Mouse (Mus musculus): Measurements from ENCODE around the gene Uap1.
A peak's percentile ranks its signal among the peaks of the same experiment; 100 is the strongest.

Gene Uap1

DNA sequence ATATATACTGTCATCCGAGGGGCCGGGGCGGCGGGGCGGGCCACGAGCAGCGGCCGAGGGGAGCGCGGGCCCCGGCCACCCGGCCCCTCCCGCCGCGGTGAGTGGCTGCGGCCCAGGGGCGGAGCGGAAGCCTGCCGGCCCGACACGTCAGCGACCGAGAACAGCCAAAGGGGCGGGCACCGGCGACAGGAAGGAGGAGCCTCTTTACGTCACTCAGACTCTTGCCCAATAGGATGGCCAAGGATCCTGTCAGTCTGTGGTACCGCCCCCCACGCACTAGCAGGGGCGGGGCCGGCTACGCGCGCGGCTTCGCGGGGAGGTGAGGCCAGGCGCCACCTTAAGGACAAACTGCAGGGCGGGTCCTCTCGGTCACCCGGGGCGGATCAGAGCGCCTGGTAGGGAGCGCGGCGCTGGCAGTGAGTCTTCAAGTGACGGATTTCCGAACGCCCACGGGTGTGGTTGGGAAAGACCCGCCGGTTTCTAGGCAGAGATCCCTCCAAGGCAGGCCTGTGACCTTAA, at the start of gene Uap1:
Gene Uap1, minus strand, starts transcription at position 144 of the 519 bp plus-strand sequence.
- peak; percentile 92 for DNase-seq (ENCODE audit: low read depth, low spot score)

DNA sequence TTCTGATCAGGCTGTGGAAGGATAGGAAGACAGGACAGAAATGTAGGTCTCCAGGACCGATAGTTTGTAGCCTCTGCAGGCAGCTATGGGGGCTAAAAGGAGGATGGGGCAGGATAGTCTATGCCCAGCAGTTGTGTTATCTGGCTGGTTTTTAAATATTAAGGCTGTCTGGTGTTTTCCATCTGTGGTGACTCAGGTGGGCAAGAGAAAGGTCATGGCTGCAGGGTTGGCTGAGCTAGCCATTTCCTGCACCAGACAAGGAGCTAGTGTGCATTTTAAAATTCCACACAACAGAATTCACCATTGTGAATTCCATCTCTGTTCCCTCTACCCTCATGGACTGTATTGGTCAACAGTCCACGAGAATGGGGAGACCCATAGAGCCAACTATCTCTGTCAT, 48.5 kb upstream of the Uap1 start:
- no peak for DNase-seq (ENCODE audit: low read depth, low spot score)

DNA sequence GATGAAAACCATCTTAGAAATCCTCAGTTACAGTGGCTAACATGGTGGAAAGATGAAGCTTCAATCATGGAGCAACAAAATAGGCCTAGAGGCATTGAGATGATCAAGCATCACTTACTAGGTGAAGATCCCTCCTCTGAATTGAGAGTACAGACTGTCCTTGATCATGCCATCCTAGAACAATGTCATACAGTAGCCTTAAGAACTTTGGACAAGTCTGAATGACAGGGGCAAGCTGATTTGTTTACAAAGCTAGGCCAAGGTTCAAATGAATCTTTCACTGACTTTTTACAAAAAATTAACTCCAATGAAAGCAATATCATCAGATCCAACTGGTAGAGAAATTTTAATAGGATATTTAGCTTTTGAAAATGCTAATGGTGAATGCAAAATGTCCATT, 45.6 kb upstream of the Uap1 start:
- no peak for DNase-seq (ENCODE audit: low read depth, low spot score)

DNA sequence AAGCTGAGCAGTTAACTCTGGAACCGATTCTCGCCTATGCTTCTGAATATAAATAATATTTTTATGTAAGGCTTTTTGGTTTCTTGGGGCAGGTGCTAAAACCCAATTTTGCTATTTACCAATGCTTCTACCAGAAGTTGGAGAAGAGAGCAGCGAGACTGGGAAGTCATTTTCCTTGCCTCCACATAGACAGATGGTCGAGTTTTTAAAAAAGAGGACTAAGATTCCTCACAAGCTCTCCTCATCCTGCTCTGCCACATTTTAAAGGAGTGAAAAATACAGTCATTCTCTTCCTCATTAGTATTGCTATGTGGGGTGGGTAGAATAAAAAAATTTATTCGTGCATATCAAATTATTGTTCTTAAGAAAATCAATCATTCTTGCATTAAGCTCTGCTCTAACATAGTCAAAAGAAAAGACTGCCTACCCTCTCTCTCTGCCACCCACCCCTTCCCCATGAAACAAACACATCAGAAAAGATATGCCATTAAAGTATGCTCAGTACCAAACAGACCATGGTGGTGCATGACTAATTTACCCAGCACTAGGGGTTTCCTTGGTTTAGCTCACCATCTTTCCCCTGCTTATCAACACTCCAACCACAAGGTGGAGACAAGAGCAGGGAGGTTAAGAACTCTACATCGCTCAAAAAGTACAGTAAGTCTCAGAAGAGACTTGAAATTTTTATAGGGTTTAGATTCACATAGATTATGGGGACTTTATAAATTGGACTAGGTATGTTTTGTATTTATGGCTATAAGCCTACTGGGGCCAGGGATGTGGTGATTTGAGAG, 43.5 kb upstream of the Uap1 start:
- peak; percentile 14 for DNase-seq (ENCODE audit: low read depth, low spot score)

DNA sequence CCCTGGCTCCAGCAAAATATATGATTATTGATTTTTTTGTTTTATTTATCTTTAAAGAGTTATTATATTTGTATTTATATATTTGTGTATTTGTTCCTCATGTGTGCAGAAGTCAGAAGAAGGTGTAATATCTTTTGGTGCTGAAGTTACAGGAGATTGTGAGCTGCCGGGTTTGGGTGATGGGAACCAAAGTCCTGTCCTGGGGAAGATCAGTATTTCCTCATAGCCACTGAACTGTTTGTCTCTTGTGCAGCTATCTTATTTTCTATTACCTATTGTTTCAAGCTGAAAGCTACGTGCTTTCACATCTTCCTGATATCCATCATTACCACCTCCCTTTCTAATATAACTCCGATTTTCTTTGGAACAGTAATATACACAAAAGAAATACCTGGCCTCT, 40.8 kb upstream of the Uap1 start:
- no peak for DNase-seq (ENCODE audit: low read depth, low spot score)

DNA sequence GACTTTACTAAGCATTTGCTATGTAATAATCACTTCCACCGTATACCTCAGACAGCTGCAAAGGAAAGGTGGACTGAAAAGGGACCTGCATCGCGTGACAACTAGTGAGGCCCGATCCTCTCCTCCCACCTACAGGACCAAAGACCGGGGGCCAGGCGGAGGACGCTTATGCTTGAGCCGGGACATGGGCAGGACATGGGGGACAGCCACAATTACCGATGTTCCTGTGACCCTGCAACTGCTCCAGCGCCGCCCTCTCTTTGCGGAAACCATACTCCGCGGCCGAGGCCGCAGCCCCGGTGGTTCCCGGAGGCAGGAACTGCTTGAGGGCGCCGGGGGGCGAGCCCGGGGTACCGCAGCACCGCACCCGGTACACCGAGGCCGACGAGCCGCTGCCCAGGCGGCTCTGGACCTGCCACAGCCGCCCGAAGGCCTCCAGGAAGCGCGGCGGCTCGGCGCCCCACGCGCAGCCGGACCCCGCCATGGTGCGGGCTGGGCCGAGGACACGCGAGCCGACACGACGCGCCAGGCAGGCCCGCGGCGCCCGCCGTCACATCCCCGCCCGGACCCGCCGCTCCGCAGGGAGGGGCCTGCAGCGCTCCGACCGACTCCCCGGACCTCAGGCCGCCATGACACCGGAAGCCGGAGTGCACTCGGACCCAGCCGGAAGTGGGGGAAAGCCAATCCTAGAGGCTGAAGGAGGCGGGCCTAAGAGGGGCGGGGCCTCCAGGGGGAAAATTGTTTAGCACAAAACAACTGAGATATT, 40.2 kb upstream of the Uap1 start, which contains the start of gene Uhmk1:
Gene Uhmk1, minus strand, starts transcription at position 641 of the 766 bp plus-strand sequence.
- DNase-seq (ENCODE audit: low read depth, low spot score) = peak; percentile 63

DNA sequence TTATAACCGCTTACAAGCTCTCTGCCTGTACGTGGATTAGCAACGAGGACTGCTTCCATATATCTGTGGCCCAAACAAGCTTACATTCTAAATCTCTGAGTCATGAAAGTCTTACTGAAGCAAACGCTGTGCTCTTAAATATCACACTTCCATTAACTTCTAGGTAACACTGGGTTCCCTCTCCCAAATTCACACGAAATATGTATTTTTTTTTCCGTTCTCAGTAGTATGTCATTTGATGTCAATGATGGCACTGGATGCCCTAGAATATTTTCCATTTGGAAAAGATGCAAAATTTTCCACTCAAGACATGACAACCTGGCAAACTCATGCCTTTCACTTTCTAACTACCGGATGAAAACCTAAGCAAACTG, 39.6 kb upstream of the Uap1 start:
- no peak for DNase-seq (ENCODE audit: low read depth, low spot score)

DNA sequence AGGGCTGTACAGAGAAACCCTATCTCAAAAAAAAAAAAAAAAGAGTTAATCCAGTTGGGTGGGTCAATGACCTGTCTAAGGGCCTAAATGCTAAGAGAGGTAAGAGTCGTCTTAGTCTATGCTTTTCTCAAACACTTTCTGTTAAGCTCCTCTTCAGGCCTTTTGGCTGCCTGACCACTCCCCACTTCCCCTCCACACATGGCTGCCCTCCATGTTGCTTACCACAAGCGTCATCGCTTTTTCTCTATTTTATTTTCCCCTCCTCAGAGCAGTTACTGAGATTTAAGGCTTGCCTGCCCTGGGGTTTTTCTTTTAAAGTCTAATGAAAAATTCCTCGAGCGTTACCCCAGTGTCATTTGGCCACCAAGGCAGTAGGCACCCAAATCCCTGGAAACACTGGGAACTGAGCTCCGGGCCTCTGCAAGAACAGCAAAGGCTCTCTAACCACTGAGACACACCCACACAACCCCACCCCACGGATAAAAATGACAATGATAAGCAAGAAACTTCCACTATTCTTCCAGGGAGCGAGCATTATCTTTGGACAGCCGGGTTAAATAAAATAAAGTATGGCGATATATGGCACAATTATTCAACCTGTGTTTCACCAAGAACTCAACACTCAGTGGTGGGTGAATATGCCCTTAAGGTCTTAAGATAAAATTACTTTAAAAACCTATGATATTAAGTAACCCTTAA, 38.6 kb upstream of the Uap1 start:
- DNase-seq (ENCODE audit: low read depth, low spot score) = no peak

DNA sequence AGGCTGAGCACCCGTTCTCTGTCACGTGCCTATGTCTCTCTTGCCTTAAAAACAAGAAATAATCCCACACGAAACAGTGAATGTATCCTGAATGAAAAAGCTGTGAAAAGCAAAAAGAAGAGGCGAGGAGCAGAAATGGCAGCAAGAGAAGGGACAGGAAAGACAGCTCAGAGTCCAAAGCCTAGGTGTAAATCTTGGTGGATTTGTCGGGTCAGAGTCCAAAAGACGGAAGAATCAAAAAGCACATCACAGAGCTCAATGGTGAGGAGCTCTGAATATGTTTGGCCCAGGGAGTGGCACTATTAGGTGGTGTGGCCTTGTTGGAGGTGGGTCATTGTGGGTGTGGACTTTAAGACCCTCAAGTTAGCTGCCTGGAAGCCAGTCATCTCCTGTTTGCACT, 31.6 kb upstream of the Uap1 start:
- no peak for DNase-seq (ENCODE audit: low read depth, low spot score)

DNA sequence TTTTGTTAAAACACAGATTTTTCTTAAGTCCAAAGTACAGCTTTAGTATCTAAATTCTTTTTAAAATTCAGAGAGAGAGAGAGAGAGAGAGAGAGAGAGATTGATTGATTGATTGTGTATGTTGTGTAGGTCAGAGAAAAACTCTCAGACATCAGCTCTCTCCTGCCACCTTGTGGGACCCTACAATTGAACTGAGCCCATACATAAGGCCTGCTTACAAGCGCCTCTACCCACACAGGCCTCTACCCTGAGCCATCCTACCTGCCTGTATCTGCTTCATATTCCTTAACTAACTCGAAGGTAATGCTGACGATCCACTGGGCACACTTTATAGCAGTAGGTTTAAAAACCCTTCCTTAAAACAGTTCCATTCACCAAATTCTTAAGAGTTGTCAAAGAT, 25.6 kb upstream of the Uap1 start:
- DNase-seq (ENCODE audit: low read depth, low spot score) = no peak

DNA sequence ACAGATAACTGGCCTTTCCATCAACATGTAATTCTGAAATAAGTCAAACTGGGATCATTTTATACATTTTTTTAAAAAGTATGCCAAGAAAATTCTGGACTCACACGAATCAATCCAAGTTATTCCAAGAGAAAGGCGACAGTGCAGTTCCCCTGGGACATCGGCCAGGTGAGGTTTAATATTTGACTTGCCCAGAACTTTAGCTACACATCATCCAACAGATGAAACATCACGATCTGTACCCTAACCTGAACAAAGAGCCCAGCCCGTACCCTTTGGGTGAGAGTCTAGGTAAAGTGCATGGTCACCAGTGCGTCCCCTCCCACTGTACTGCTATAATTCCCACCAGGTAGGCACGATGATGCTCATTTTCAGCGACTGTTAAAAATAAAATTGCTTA, 21.5 kb upstream of the Uap1 start:
- no peak for DNase-seq (ENCODE audit: low read depth, low spot score)

DNA sequence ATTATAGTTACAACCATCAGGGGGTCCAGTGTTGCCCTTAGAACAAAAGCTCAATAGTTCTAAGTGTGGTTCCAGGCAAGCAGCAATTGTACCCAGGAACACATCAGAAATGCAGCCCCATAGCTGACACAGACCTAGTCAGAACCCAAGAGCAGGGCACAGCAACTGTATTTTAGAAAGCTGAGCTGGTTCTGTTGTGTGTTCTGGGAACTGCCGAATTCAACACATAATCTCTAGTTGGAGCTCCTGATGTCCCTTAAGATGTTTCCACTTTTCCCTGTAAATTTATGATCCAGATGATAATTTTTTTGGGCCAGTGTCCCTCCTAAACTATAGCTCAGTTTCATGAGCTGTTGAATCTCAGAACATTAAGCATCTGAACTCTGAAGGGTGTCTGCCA, 17.2 kb upstream of the Uap1 start:
- DNase-seq (ENCODE audit: low read depth, low spot score) = no peak

DNA sequence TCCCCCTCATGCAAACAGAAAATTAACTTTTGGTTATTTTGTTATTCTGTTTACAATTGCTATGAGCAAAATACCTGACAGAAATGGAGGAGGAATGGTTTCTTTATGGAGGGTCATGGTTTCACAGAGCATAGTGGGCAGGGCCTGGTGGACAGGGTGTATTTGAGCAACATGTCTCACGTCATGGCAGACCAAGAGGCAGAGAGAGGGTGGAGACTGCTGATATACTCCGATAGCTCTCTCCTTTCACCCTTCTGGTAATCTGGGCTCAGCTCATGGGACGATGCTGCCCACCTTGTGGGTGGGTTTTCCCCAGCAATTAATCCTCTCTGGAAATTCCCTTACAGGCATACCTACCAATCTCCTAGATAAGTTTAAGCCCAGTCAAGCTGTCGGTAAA, 15.5 kb upstream of the Uap1 start:
- DNase-seq (ENCODE audit: low read depth, low spot score) = no peak

DNA sequence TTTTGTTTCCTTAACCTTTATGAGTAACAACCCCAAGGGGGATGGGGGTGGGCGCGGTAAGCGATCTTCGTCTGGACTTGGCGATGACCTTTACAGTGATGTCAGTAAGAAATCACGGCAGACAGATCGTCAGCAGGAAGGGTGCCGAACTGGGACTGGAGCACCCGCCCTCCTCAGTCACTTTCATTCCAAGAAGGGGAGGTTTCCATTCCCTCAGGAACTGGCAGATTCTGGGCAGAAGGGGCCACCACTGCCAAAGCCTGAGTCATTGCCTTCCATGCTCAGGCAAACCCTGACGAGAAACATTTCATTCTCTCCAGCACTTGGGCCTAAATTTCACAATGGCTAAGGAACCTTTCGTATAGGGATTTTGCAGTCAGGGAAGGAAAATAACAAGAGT, 13.8 kb upstream of the Uap1 start:
- no peak for DNase-seq (ENCODE audit: low read depth, low spot score)

DNA sequence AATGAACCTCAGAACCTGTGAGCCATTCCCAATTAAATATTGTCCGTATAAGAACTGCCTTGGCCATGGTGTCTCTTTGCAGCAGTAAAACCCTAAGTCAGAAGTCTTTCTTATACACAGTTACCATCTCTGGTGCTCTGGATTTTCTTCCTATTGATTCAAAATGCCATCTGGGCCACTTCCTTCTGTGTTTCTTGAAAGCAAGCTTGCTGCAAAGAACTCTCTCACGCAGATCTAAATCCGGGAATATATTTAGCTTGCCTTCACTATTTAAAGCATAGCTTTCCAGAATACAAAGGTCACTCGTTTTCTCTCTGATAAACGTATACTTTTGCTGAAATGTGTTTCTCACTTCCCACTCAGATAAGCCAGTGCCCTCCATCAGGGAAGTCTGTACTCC, 11.8 kb upstream of the Uap1 start:
- no peak for DNase-seq (ENCODE audit: low read depth, low spot score)

DNA sequence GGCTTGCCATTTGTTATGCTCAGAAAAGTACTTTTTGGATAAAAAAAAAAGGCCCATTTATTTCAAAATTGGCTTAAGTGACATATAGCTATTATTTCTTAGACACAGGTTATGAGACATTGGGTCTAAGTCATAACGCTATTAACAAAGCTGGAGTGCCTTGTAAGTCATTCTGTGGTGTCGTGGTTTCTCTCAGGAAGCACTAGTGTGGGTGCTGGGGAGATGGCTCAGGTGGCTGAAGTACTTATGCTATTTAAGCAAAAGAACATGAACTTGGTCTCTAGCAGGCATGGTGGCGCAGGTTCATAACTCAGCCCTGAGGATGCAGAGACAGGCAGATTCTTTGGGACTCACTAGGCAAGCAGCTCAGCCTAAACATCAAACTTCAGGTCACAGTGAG, 10.4 kb upstream of the Uap1 start:
- DNase-seq (ENCODE audit: low read depth, low spot score) = no peak

DNA sequence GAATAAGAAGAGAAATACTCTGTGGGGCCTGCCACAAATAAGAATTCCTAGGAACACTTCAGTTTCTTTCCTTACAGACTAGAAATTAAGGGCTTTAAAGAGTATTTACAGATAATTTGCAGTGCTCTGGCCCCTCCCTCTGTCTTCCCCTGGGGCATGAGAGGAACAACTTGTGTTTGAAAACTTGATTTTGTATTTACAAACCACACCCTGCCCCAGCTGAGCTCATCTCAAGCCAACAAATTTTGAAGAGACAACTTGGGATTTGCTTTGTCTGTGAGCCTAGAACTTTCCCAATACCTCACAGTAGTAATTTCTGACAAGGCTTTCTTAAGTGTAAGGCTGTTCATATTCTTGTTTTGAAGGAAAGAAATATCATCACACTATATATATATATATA, 7.9 kb upstream of the Uap1 start:
- no peak for DNase-seq (ENCODE audit: low read depth, low spot score)

DNA sequence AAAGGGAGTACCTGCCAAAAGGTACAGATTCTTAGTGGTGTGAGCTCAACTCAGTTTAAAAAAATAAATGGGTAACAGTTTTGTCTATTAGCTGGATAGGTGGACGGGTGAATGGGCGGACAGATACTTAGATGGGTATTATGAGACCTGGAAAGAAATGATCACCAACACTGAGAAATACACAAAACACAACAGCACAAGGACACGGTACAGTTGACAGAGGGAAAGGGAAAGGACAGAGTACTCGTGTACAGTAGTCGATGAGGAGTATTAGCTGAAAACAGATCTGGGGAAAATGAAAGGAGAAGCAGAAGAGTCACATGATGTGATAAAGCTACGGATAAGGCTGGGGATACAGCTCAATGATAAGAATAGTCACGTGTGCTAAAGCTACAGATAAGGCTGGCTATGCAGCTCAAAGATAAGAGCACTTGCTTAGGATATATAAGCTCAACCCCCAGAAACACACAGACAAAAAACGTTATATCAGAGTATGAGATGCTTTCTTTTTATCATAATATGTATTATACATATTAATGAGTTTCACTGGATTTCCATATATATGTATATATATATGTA, 2.0 kb upstream of the Uap1 start:
- no peak for DNase-seq (ENCODE audit: low read depth, low spot score)

DNA sequence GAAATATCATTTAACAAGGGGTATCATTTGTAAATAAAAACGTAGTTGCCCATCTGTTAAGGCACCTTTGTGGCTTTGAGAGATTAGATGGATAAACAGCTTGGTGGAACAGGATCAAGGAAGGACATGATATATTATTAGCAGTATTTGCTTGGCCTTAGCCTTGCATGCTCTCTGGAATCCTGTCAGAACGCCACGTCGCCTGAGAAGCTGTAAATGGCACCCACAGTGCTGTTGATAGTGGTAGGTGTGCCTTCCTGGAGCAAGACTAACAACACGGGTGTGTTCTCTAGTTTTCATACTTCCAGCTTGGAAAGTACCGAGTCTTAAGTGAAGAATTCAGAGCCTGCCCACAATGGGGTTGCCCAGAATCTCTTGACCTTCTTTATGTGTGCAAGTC, 1.1 kb upstream of the Uap1 start:
- no peak for DNase-seq (ENCODE audit: low read depth, low spot score)

DNA sequence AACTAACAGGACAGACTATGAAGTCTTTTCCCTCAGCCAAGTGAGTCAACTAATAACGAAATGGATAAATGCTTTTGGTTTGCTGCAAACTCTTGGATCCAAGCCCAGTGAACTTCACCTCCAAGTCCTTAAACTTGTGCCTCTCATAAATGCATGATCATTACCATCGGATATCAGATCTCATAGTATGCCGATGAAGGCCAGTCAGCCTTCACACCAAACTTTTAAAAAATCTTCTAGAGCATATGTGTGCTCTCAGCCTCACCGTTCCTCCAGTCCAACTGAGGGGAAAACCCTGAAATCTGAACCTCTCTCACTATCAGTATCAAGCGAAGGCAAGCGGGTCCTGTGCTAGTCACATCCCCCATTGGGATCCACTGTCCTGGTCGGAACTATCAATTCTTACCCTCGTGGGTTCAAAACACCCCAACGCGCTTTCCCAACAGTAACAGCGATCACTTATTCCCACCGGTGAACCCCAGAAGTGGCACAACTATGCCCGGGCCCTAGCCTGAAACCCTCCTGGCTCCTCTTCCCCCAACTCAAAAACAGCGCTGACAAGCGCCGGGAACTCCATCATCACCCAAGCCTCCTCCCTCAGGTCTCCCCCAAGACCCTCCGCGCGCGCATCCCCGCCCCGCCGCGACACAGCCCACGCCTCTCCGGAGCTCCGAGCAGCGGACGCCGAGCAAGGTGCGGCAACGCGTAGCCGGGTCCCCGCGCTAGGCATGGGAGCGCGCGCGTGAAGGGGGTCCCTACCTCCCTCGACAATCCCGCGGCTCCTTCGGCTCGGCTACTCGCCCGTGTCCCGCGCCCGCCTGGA, 555 bp downstream of the Uap1 start:
- no peak for DNase-seq (ENCODE audit: low read depth, low spot score)

DNA sequence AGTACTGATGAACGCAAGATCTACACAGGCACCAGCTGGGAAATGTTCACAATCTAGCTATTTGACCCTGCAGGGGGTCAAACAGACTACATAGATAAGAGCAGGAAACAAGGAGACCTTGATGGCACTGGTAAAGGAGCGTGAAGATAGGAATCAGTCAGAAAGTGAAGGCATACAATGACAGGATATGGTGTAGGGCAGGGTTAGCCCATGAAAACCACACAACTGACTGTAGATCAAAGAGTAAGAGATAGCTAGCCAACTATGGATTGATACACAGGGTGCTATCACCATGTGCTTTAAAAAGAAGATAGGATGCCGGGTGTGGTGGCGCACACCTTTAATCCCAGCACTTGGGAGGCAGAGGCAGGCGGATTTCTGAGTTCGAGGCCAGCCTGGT, 7.0 kb downstream of the Uap1 start:
- no peak for DNase-seq (ENCODE audit: low read depth, low spot score)
